8 mouse cellular contexts compared by ENCODE assay signal in the genomic region with DNA sequence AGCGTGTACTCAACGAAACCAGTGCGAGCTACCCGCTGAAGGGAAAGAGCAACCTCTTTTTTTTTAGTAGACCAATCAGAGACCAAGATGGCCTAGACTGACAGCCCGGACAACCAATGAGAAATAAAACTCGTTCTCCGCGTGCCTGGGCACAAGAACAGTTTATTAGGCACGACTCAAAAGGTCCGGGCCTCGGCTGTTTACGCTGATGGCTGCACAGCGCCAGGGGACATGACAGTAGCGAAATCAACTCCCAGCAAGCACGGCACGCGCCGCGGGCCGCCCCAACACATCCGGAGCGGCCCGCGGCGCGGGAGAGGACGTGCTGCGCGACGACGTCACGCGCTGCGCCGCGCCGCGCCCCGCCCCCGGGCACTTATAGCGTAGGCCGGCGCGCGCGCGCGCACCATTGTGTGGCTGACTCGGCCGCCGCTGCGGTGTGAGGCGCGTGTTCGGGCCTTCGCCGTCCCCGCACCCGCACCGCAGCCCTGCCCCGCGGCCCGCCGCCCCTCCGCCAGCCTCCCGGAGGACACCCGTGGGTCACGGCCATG. TPM values are rescaled to one million over a fixed set of nuclear protein-coding genes. Genes with fewer than 3 reads are reported as not detected.
DNase-seq lines count a peak whose midpoint lies in the region; ATAC-seq and TF ChIP-seq lines count a peak whose summit lies in the region.

TSS of gene Srsf6 (plus strand) at position 406 of the 551 bp plus-strand sequence.

- peaks cover 0 to 22% of the 10 kb centered on the region in 2 experiments for H3K4me1 ChIP-seq in MEL (ENCODE audit: control insufficient read depth in 1 of 2, insufficient read depth in 2 of 2, low read length in 2 of 2)
- peaks cover 16% of the 10 kb centered on the region for H3K4me1 ChIP-seq in lung, embryonic 16.5 days (replicated peaks; ENCODE audit: control insufficient read depth, insufficient read depth, low read length)

- peak; percentile 78 to 80 for ATAC-seq in hematopoietic stem cell, adult 5-6 weeks (replicated peaks in 1 of 2; ENCODE audit: insufficient read depth in 1 of 2, low FRiP score in 2 of 2, low TSS enrichment in 1 of 2, low read depth in 1 of 2, poor library complexity in 2 of 2, severe bottlenecking in 2 of 2)
- ATAC-seq in lung, embryonic 16.5 days (ENCODE audit: low read depth), result peak; percentile 96

- no peak for TF ChIP-seq CTCF in MEL (IDR thresholded peaks at IDR 0.05 in 2 of 3, conservative IDR thresholded peaks at IDR 0.05 in 1 of 3; ENCODE audit: control insufficient read depth in 1 of 3, insufficient read depth in 1 of 3, low read depth in 2 of 3, low read length in 3 of 3, poor library complexity in 1 of 3, severe bottlenecking in 1 of 3)

- peak; percentile 86 to 95 for TF ChIP-seq POLR2A in MEL (IDR thresholded peaks at IDR 0.05; ENCODE audit: control insufficient read depth in 1 of 2, insufficient read depth in 1 of 2, low read depth in 1 of 2, low read length in 2 of 2, poor library complexity in 1 of 2)

- H3K27ac ChIP-seq in MEL (ENCODE audit: control insufficient read depth, low read depth, low read length), result peak within 1 kb of the TSS; percentile 99
- H3K27ac ChIP-seq in lung, embryonic 16.5 days (ENCODE audit: low read length), result peak within 1 kb of the TSS; percentile 97

- peaks cover 26% of the 10 kb centered on the region for H3K79me2 ChIP-seq in MEL (ENCODE audit: control insufficient read depth, insufficient read depth, low read length, poor library complexity)

- no peaks in the 10 kb centered on the region for H3K9me3 ChIP-seq in MEL (replicated peaks; ENCODE audit: insufficient read depth, low read length)
- H3K9me3 ChIP-seq in lung, embryonic 16.5 days (ENCODE audit: control insufficient read depth, low read length), result no peaks in the 10 kb centered on the region

- no peaks in the 10 kb centered on the region for H3K27me3 ChIP-seq in MEL (ENCODE audit: control insufficient read depth in 1 of 2, insufficient read depth in 2 of 2, low read length in 2 of 2)
- no peaks in the 10 kb centered on the region; the same call in 1 of the 2 replicates for H3K27me3 ChIP-seq in lung, embryonic 16.5 days (ENCODE audit: control insufficient read depth, insufficient read depth, low read depth, low read length)

- H3K36me3 ChIP-seq in MEL (ENCODE audit: control insufficient read depth in 1 of 2, insufficient read depth in 2 of 2, low read length in 2 of 2), result peaks cover 28 to 35% of the 10 kb centered on the region in 2 experiments
- H3K36me3 ChIP-seq in lung, embryonic 16.5 days (ENCODE audit: control insufficient read depth, insufficient read depth, low read length), result peaks cover 20% of the 10 kb centered on the region

- under 1% methylated on average over 35 of the region's 68 CpGs for WGBS in lung, embryonic 16.5 days

- peak within 1 kb of the TSS; percentile 85 for H3K4me2 ChIP-seq in lung, embryonic 16.5 days (ENCODE audit: low read depth, low read length)

- no peak for TF ChIP-seq EP300 in MEL (IDR thresholded peaks at IDR 0.05; ENCODE audit: low read depth in 1 of 2, low read length in 2 of 2)

- no peak for TF ChIP-seq RAD21 in MEL (IDR thresholded peaks at IDR 0.05; ENCODE audit: low read depth, low read length)

- H3K9ac ChIP-seq in MEL (ENCODE audit: control insufficient read depth, low read depth, low read length, poor library complexity, severe bottlenecking), result peak within 1 kb of the TSS; percentile 100
- H3K9ac ChIP-seq in lung, embryonic 16.5 days (ENCODE audit: low read length), result peak within 1 kb of the TSS; percentile 100

- H3K4me3 ChIP-seq in MEL (ENCODE audit: control insufficient read depth in 1 of 2, insufficient read depth in 1 of 2, low read depth in 2 of 2, low read length in 2 of 2), result peak within 1 kb of the TSS; percentile 94 to 99
- H3K4me3 ChIP-seq in lung, embryonic 16.5 days (ENCODE audit: low read length), result peak within 1 kb of the TSS; percentile 98

- DNase-seq in MEL (ENCODE audit: low read depth, low spot score), result peak; percentile 91
- peak; percentile 88 for DNase-seq in cerebellum, adult 8-10 months
- DNase-seq in forelimb bud, embryonic 11.5 days (ENCODE audit: low read depth, low spot score), result peak; percentile 93
- peak; percentile 84 for DNase-seq in layer of hippocampus, adult 9-10 months (ENCODE audit: low spot score)
- DNase-seq in ovary, postnatal 10 days (ENCODE audit: low spot score), result peak; percentile 74
- DNase-seq in thymus, postnatal 10 days (ENCODE audit: low spot score in 2 of 2), result peak; percentile 83 to 92

TF ChIP-seq in MEL, 35 proteins besides CTCF, POLR2A, EP300 and RAD21:
- TF ChIP-seq SMC3 (IDR thresholded peaks at IDR 0.05; ENCODE audit: low read depth, low read length) (no peak), MYC (IDR thresholded peaks at IDR 0.05; ENCODE audit: low read depth, low read length) (peak; percentile 70; the same call in 1 of the 2 replicates), TAL1 (IDR thresholded peaks at IDR 0.05; ENCODE audit: low read length) (no peak), POLR2AphosphoS2 (IDR thresholded peaks at IDR 0.05; ENCODE audit: low read length) (peak; percentile 79; the same call in 1 of the 2 replicates), SIN3A (IDR thresholded peaks at IDR 0.05; ENCODE audit: low read length) (peak; percentile 77), NELFE (IDR thresholded peaks at IDR 0.05; ENCODE audit: low read depth, low read length) (peak; percentile 97), ZMIZ1 (IDR thresholded peaks at IDR 0.05; ENCODE audit: low read depth, low read length) (peak; percentile 69), BHLHE40 (IDR thresholded peaks at IDR 0.05; ENCODE audit: borderline replicate concordance, low read depth, low read length) (peak; percentile 47; the same call in 1 of the 2 replicates), NRF1 (IDR thresholded peaks at IDR 0.05; ENCODE audit: insufficient read depth, low read depth, low read length, poor library complexity, severe bottlenecking) (peak; percentile 61), ETS1 (IDR thresholded peaks at IDR 0.05; ENCODE audit: low read depth, low read length) (0 out of 2 replicates have a peak, but pooled peaks have one; percentile 2), POLR2AphosphoS5 (IDR thresholded peaks at IDR 0.05; ENCODE audit: borderline replicate concordance, low read depth, low read length) (no peak; the same call in 1 of the 2 replicates), TBP (IDR thresholded peaks at IDR 0.05; ENCODE audit: low read depth, low read length) (peak; percentile 90), CHD2 (IDR thresholded peaks at IDR 0.05; ENCODE audit: low read length) (peak; percentile 67), TCF12 (IDR thresholded peaks at IDR 0.05; ENCODE audit: low read depth, low read length) (peak; percentile 31; the same call in 1 of the 2 replicates), MXI1 (IDR thresholded peaks at IDR 0.05; ENCODE audit: low read depth, low read length) (peak; percentile 88), ZNF384 (IDR thresholded peaks at IDR 0.05; ENCODE audit: low read depth, low read length) (peak; percentile 66), HCFC1 (IDR thresholded peaks at IDR 0.05; ENCODE audit: low read depth, low read length) (peak; percentile 74), JUND (IDR thresholded peaks at IDR 0.05; ENCODE audit: low read depth, low read length) (no peak), MAZ (IDR thresholded peaks at IDR 0.05; ENCODE audit: low read depth, low read length) (0 out of 2 replicates have a peak, but pooled peaks have one; percentile 15), ZC3H11A (IDR thresholded peaks at IDR 0.05; ENCODE audit: low read depth, low read length) (no peak), USF2 (IDR thresholded peaks at IDR 0.05; ENCODE audit: borderline replicate concordance in 1 of 2, insufficient read depth in 1 of 2, low read depth in 1 of 2, low read length in 2 of 2) (no peak), USF1 (IDR thresholded peaks at IDR 0.05; ENCODE audit: low read depth, low read length) (0 out of 2 replicates have a peak, but pooled peaks have one; percentile 41), ELF1 (IDR thresholded peaks at IDR 0.05; ENCODE audit: low read depth, low read length) (0 out of 2 replicates have a peak, but pooled peaks have one; percentile 42), MAX (IDR thresholded peaks at IDR 0.05; ENCODE audit: low read length) (peak; percentile 67), E2F4 (IDR thresholded peaks at IDR 0.05; ENCODE audit: borderline replicate concordance, low read depth, low read length) (peak; percentile 87; the same call in 1 of the 2 replicates)

RNA-seq across cellular contexts. Expression of gene Srsf6, which starts in this region (rescaled TPM):
- total RNA-seq in MEL (2012; rRNA removed), result 155 and 173 TPM in 2 replicates
- polyA plus RNA-seq in MEL (2012; ENCODE audit: insufficient read depth in 1 of 2, insufficient read length in 2 of 2, low read depth in 1 of 2, low replicate concordance in 2 of 2, missing spikeins in 1 of 2), result 100 to 1,000 TPM in 1 of 2 experiments, 10 to 100 TPM in 1; 69.2 to 284 TPM
- total RNA-seq in hematopoietic stem cell, adult 5-6 weeks (2017), result 272 and 354 TPM in 2 replicates
- polyA plus RNA-seq in lung, embryonic 16.5 days (2015; fragmentation: Nextera tagmentation; extraction: Ambion mirVana), result 166 and 183 TPM in 2 replicates

Comparison
In these comparisons a context has a peak if more than half of its experiments do, and no peak if none do; other contexts are left out.
1. Peak in every context shown above with its lines: DNase-seq, ATAC-seq, H3K4me3 ChIP-seq and H3K27ac ChIP-seq.